Mouse (Mus musculus) heart, postnatal 0 days (tissue): ENCODE data around the gene Chat. TPM values are rescaled to one million over a fixed set of nuclear protein-coding genes. Genes with fewer than 3 reads are reported as not detected.
"Not testable (repeated sequence)": the region's sequence is repeated elsewhere in the genome, so short reads cannot be mapped to it uniquely, and the experiment has no call there.

Source experiments
- ATAC-seq: fragments of 200-750 bp; cut with Nextera tagmentation; 2 replicates; pipeline ENCODE4 v1.8.0; 2017; ENCODE audit warnings: low read depth, moderate number of reproducible peaks, moderate library complexity; ENCODE audit not compliant: insufficient read depth
- DNase-seq: peaks from one replicate; pipeline ENCODE4 v3.0.0-alpha.2; 2016; ENCODE audit warnings: low spot score
- H3K27ac ChIP-seq: fragments of 300-500 bp; sonication (generic); 2 replicates; pipeline ENCODE4 v1.5.1; 2014; ENCODE audit warnings: low read depth, mild to moderate bottlenecking
- H3K27me3 ChIP-seq: fragments of 300-500 bp; sonication (generic); 2 replicates; pipeline ENCODE4 v1.6.1; 2014; ENCODE audit warnings: low read length, mixed read lengths; ENCODE audit not compliant: control insufficient read depth, insufficient read depth
- H3K36me3 ChIP-seq: fragments of 300-500 bp; sonication (generic); replicated peaks from 2 replicates; pipeline ENCODE4 v1.6.1; 2014; ENCODE audit warnings: low read length, mixed read lengths; ENCODE audit not compliant: control insufficient read depth, insufficient read depth
- H3K4me1 ChIP-seq: fragments of 300-500 bp; sonication (generic); 2 replicates; pipeline ENCODE4 v1.6.1; 2014; ENCODE audit warnings: antibody characterized with exemption; ENCODE audit not compliant: control insufficient read depth, insufficient read depth
- H3K4me2 ChIP-seq: fragments of 300-500 bp; sonication (generic); 2 replicates; pipeline ENCODE4 v1.6.1; 2014; ENCODE audit warnings: low read depth, mild to moderate bottlenecking, low read length, moderate library complexity
- H3K4me3 ChIP-seq: fragments of 300-500 bp; sonication (generic); 2 replicates; pipeline ENCODE4 v1.5.1; 2014; ENCODE audit warnings: low read depth, low read length
- H3K9ac ChIP-seq: fragments of 300-500 bp; sonication (generic); replicated peaks from 2 replicates; pipeline ENCODE4 v1.6.1; 2014; ENCODE audit warnings: low read depth, low read length, mixed read lengths
- H3K9me3 ChIP-seq: fragments of 300-500 bp; sonication (generic); replicated peaks from 2 replicates; pipeline ENCODE4 v1.6.1; 2016; ENCODE audit warnings: low read length; ENCODE audit not compliant: control insufficient read depth
- CTCF ChIP-seq: IDR thresholded peaks from 2 replicates; pipeline ENCODE4 v1.5.1; 2016; ENCODE audit warnings: antibody characterized with exemption, control low read depth, low read depth
- EP300 ChIP-seq: IDR thresholded peaks from 2 replicates; pipeline ENCODE4 v1.6.1; 2016; ENCODE audit warnings: antibody characterized with exemption, low read depth
- WGBS: fragments of 180-500 bp; shearing (Covaris S2); extraction: QIAGEN DNeasy Blood & Tissue Kit; methylation state at CpG from one replicate; pipeline ENCODE4 v1.1.7; 2014; 5-methylcytosine and 5-hydroxymethylcytosine counted together
- polyA plus RNA-seq: library from polyadenylated mRNA; unstranded; fragments of >200 nt; fragmentation: Nextera tagmentation; extraction: Ambion mirVana; gene quantifications from 2 replicates; pipeline ENCODE4 v1.2.1, GENCODE M21; 2015
- total RNA-seq: library from RNA; depleted of rRNA; stranded (reverse); fragments of >200 nt; gene quantifications from 2 replicates; pipeline ENCODE4 v1.2.3, GENCODE M21; 2014; ENCODE audit warnings: low replicate concordance

The Chat gene
- total and polyA plus RNA-seq, 2 experiments from 2014 or later, result not detected

DNA sequence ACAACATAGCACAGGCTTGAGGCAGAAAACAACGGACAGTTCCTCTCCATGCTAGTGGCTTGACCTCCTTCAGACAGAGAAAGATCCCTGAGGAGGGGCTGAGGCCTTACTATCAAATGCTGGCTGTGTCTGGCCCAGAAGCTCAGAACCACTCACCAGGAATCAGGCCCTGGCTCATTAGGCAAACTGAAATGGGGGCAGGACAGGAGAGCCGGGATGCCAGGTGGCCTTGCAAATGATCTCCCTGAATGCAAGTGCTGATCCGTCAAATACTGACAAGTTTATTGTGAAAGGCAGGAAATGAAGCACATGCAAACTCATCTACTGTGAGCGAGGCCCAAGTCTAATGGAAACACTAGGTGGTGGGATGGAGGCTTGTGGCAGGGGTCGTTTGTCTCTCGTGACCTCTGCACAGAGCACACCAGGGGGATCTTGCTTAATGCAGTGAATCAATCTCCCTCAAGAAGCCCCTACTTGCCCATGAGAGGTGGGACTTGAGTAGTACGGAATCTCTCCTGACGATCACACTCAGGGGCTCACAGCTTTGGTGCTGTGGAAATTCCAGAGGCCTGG is 36.7 kb downstream of the Chat start:
- H3K4me1 ChIP-seq, result no peaks in the 10 kb centered on the region
- H3K9me3 ChIP-seq, result 0 out of 2 replicates have a peak, but pooled peaks cover 5% of the 10 kb centered on the region
- H3K4me3 ChIP-seq, result no peak overlapping the region
- no peak overlapping the region for H3K27ac ChIP-seq
- H3K4me2 ChIP-seq, result no peak overlapping the region
- DNase-seq (no peak), ATAC-seq (no peak)
- TF ChIP-seq CTCF, result no peak
- TF ChIP-seq EP300, result no peak
- 44% methylated on average over 8 of the region's 8 CpGs for WGBS
- no peaks in the 10 kb centered on the region for H3K36me3 ChIP-seq
- H3K9ac ChIP-seq, result no peak overlapping the region
- H3K27me3 ChIP-seq, result no peaks in the 10 kb centered on the region

DNA sequence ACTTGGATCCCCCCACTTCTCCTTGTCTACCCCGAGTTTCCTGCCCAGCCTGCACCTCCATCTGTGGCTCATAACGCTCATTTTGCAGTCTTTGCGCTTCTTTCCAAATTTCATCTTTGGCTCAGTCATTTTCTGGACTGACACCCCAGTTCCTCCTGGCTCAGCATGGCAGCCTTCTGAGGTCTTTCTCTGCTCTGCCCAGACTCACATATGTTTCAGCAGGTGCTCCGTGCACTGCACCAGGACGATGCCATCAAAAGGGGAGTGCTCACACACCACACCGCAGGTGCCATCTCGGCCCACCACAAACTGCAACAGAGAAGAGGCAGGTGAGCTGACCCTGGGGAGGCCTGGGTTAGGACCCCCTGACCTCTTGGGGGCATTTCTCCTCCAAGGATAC is 41.8 kb downstream of the Chat start:
- WGBS, result 82% methylated on average over 7 of the region's 7 CpGs
- DNase-seq (no peak), ATAC-seq (no peak)
- no peaks in the 10 kb centered on the region for H3K36me3 ChIP-seq
- H3K4me3 ChIP-seq, result no peak overlapping the region
- H3K27me3 ChIP-seq, result no peaks in the 10 kb centered on the region
- no peak overlapping the region for H3K4me2 ChIP-seq
- H3K9me3 ChIP-seq, result no peaks in the 10 kb centered on the region
- no peak overlapping the region for H3K9ac ChIP-seq
- no peaks in the 10 kb centered on the region for H3K4me1 ChIP-seq
- no peak for TF ChIP-seq EP300
- no peak for TF ChIP-seq CTCF
- no peak overlapping the region for H3K27ac ChIP-seq

DNA sequence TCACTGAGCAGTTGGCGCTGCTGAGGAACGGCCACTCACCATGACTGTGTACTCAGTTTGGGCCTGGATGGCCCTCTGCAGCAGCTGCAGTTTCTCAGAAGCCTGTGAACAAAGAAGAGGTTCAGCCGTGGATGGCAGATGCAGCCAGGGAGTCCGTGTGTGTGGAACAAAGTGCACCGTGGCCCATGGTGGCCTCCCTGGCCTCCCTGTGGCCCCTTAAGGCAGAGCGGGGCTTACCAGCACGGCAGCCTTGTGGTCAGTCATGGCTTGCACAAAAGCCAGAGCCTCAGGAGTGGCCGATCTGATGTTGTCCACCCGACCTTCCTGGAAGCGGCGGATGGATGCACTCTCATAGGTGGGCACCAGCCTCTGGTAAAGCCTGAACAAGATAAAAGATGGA is 47.0 kb downstream of the Chat start:
- H3K4me3 ChIP-seq, result no peak overlapping the region
- ATAC-seq, result no peak
- 82% methylated on average over 11 of the region's 11 CpGs for WGBS

DNA sequence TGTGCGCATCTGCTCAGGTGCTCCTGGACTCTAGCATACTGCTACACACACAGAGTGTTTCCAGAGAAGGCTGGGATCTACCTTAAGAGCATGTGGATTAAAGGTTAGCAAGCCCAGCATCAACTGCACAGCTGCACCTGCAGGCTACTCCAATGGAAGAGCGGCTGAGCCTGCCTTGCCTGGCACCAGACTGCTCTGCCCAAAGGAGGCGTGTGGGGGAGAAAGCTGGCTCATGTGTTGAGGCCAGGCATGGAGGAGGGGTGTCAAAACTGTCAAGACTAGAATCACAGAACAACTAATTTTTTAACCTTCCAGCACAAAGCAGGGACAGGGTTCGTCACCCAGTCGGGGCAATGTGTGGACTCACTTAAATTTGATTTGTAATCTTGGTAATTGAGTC is 53.7 kb downstream of the Chat start:
- Histone ChIP-seq H3K36me3 (no peaks in the 10 kb centered on the region), H3K4me3 (no peak overlapping the region), H3K4me2 (no peak overlapping the region), H3K9ac (no peak overlapping the region), H3K4me1 (no peaks in the 10 kb centered on the region), H3K9me3 (peaks cover 4% of the 10 kb centered on the region; the same call in 1 of the 2 replicates), H3K27ac (no peak overlapping the region), H3K27me3 (no peaks in the 10 kb centered on the region)
- no peak for ATAC-seq
- 74% methylated on average over 5 of the region's 5 CpGs for WGBS
- DNase-seq, result no peak
- TF ChIP-seq EP300, result no peak
- no peak for TF ChIP-seq CTCF

More for the DNA sequence above, 47.0 kb downstream of the Chat start:
- TF ChIP-seq CTCF (no peak), EP300 (no peak)
- DNase-seq, result no peak
- Histone ChIP-seq H3K9me3 (peaks cover 4% of the 10 kb centered on the region; the same call in 1 of the 2 replicates), H3K9ac (no peak overlapping the region), H3K36me3 (no peaks in the 10 kb centered on the region), H3K4me2 (no peak overlapping the region), H3K27me3 (no peaks in the 10 kb centered on the region), H3K4me1 (no peaks in the 10 kb centered on the region), H3K27ac (no peak overlapping the region)

DNA sequence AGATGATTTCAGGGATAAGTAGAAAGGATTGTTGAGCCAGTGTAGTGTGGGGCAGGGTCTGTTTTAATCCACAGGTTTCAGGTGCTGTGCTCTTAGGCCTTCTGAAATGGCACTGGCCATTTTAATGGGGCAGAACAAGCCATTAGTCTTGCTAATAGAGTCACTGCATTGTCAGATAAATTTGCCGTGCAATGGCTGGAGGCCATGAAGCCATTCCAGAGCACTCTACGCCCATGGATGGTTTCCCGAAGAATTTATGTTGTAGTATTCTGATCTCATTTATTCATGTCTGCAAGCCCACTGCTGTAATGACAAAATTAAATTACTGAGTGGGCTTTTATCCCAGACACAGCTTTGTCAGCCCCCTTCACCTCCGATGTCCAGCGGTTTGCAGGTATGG is 55.7 kb downstream of the Chat start:
- WGBS, result 93% methylated on average over 5 of the region's 5 CpGs
- no peaks in the 10 kb centered on the region for H3K27me3 ChIP-seq
- H3K4me2 ChIP-seq, result no peak overlapping the region
- H3K4me3 ChIP-seq, result no peak overlapping the region
- no peaks in the 10 kb centered on the region for H3K36me3 ChIP-seq
- no peak overlapping the region for H3K27ac ChIP-seq
- ATAC-seq (no peak), DNase-seq (no peak)
- H3K9ac ChIP-seq, result no peak overlapping the region
- no peaks in the 10 kb centered on the region for H3K4me1 ChIP-seq
- TF ChIP-seq EP300 (no peak), CTCF (no peak)
- peaks cover 4% of the 10 kb centered on the region; the same call in 1 of the 2 replicates for H3K9me3 ChIP-seq

DNA sequence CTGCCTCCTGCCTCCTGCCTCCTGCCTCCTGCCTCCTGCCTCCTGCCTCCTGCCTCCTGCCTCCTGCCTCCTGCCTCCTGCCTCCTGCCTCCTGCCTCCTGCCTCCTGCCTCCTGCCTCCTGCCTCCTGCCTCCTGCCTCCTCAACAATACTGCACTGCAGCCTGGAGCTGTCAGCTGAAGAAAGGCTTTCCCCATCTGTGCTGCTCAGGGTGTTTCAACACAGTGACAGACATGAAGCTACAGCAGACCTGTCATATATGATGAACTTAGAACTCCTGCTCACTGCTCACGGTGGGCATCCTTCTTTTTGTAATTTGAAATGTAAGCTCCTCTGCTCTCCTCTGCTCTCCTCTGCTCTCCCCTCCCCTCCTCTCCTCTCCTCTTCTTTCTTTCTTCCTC is 60.4 kb downstream of the Chat start:
- WGBS, result 64% methylated on average over 1 of the region's 1 CpGs
- DNase-seq, H3K9ac ChIP-seq, H3K27ac ChIP-seq, H3K4me3 ChIP-seq, H3K4me1 ChIP-seq, H3K9me3 ChIP-seq, ATAC-seq, H3K4me2 ChIP-seq, H3K27me3 ChIP-seq, H3K36me3 ChIP-seq: not testable (repeated sequence)
